Mouse (Mus musculus) neural tube, embryonic 13.5 days (tissue): ENCODE measurements around the gene Elac2. TPM values are rescaled to one million over a fixed set of nuclear protein-coding genes. Genes with fewer than 3 reads are reported as not detected.

ENCODE experiments used
- ATAC-seq: fragments of 200-750 bp; cut with Nextera tagmentation; 2 replicates; pipeline ENCODE4 v1.8.0; 2017; ENCODE audit warnings: low read depth, mild to moderate bottlenecking, moderate TSS enrichment, moderate library complexity
- H3K27ac ChIP-seq: fragments of 300-500 bp; sonication (generic); replicated peaks from 2 replicates; pipeline ENCODE4 v1.5.1; 2015; ENCODE audit warnings: moderate library complexity, mild to moderate bottlenecking, inconsistent platforms
- H3K27me3 ChIP-seq: fragments of 300-500 bp; sonication (generic); 2 replicates; pipeline ENCODE4 v1.6.1; 2015; ENCODE audit warnings: mild to moderate bottlenecking, inconsistent platforms
- H3K36me3 ChIP-seq: fragments of 300-500 bp; sonication (generic); 2 replicates; pipeline ENCODE4 v1.6.1; 2015; ENCODE audit warnings: mild to moderate bottlenecking, inconsistent platforms
- H3K4me1 ChIP-seq: fragments of 300-500 bp; sonication (generic); replicated peaks from 2 replicates; pipeline ENCODE4 v1.6.1; 2015; ENCODE audit warnings: inconsistent platforms
- H3K4me2 ChIP-seq: fragments of 300-500 bp; sonication (generic); 2 replicates; pipeline ENCODE4 v1.6.1; 2015; ENCODE audit warnings: inconsistent platforms, mild to moderate bottlenecking, moderate library complexity
- H3K4me3 ChIP-seq: fragments of 300-500 bp; sonication (generic); 2 replicates; pipeline ENCODE4 v1.5.1; 2015; ENCODE audit warnings: mild to moderate bottlenecking, inconsistent platforms
- H3K9ac ChIP-seq: fragments of 300-500 bp; sonication (generic); 2 replicates; pipeline ENCODE4 v1.6.1; 2015; ENCODE audit warnings: moderate library complexity, mild to moderate bottlenecking, inconsistent platforms
- H3K9me3 ChIP-seq: fragments of 300-500 bp; sonication (generic); 2 replicates; pipeline ENCODE4 v1.6.1; 2016; ENCODE audit warnings: inconsistent platforms
- WGBS: fragments of 180-500 bp; shearing (Covaris S2); methylation state at CpG from one replicate; pipeline ENCODE4 v1.1.7; 2015; 5-methylcytosine and 5-hydroxymethylcytosine counted together
- polyA plus RNA-seq: library from polyadenylated mRNA; unstranded; fragments of >200 nt; fragmentation: Nextera tagmentation; extraction: Ambion mirVana; gene quantifications from 2 replicates; pipeline ENCODE4 v1.2.1, GENCODE M21; 2015

Gene Elac2
- polyA plus RNA-seq, 1 experiment from 2014 or later, result 35.0 TPM

- peaks cover 33% of the 10 kb centered on the region for H3K27me3 ChIP-seq
- H3K9ac ChIP-seq, result no peak overlapping the region
- no peaks in the 10 kb centered on the region for H3K36me3 ChIP-seq
- H3K4me1 ChIP-seq, result peaks cover 11% of the 10 kb centered on the region; the same call in 1 of the 2 replicates
- H3K4me3 ChIP-seq, result no peak overlapping the region
- H3K9me3 ChIP-seq, result no peaks in the 10 kb centered on the region
- no peak for ATAC-seq
- no peak overlapping the region for H3K27ac ChIP-seq
- H3K4me2 ChIP-seq, result no peak overlapping the region
- 81% methylated on average over 2 of the region's 2 CpGs for WGBS
Observed at GRCm38 (mm10) chr11:64972418-64972817, 6.4 kb upstream of the Elac2 start.

- H3K36me3 ChIP-seq, result peaks cover 38% of the 10 kb centered on the region
- H3K27me3 ChIP-seq, result peaks cover 3% of the 10 kb centered on the region
- H3K27ac ChIP-seq, result no peak overlapping the region
- ATAC-seq, result no peak
- peak overlapping the region; percentile 71 for H3K4me2 ChIP-seq
- WGBS, result 11% methylated on average over 9 of the region's 9 CpGs
- H3K9me3 ChIP-seq, result no peaks in the 10 kb centered on the region
- peaks cover 16% of the 10 kb centered on the region for H3K4me1 ChIP-seq
- peak overlapping the region; percentile 83 for H3K9ac ChIP-seq
- H3K4me3 ChIP-seq, result peak overlapping the region; percentile 72
Observed at GRCm38 (mm10) chr11:64979489-64979845, 629 bp downstream of the Elac2 start.

GRCm38 (mm10) chr11:64988556-64988955 is 9.7 kb downstream of the Elac2 start:
- no peaks in the 10 kb centered on the region for H3K4me1 ChIP-seq
- ATAC-seq, result no peak

GRCm38 (mm10) chr11:64998439-64998838 is 19.6 kb downstream of the Elac2 start:
- peaks cover 92% of the 10 kb centered on the region for H3K36me3 ChIP-seq

More at GRCm38 (mm10) chr11:64988556-64988955, 9.7 kb downstream of the Elac2 start:
- H3K4me3 ChIP-seq, result no peak overlapping the region
- WGBS, result 98% methylated on average over 2 of the region's 2 CpGs
- no peaks in the 10 kb centered on the region for H3K27me3 ChIP-seq
- peaks cover 92% of the 10 kb centered on the region for H3K36me3 ChIP-seq
- no peaks in the 10 kb centered on the region for H3K9me3 ChIP-seq
- no peak overlapping the region for H3K9ac ChIP-seq
- no peak overlapping the region for H3K27ac ChIP-seq
- no peak overlapping the region for H3K4me2 ChIP-seq

GRCm38 (mm10) chr11:64999685-65000084 is 20.8 kb downstream of the Elac2 start:
- ATAC-seq, result no peak
- Histone ChIP-seq H3K27ac (no peak overlapping the region), H3K4me2 (no peak overlapping the region), H3K27me3 (no peaks in the 10 kb centered on the region), H3K4me3 (no peak overlapping the region), H3K4me1 (no peaks in the 10 kb centered on the region), H3K9me3 (no peaks in the 10 kb centered on the region), H3K36me3 (peaks cover 92% of the 10 kb centered on the region), H3K9ac (no peak overlapping the region)
- 87% methylated on average over 5 of the region's 5 CpGs for WGBS

More at GRCm38 (mm10) chr11:64998439-64998838, 19.6 kb downstream of the Elac2 start:
- no peak overlapping the region for H3K9ac ChIP-seq
- no peaks in the 10 kb centered on the region for H3K4me1 ChIP-seq
- H3K4me2 ChIP-seq, result no peak overlapping the region
- 88% methylated on average over 3 of the region's 3 CpGs for WGBS
- H3K27me3 ChIP-seq, result no peaks in the 10 kb centered on the region
- H3K27ac ChIP-seq, result no peak overlapping the region
- no peak overlapping the region for H3K4me3 ChIP-seq
- ATAC-seq, result no peak
- H3K9me3 ChIP-seq, result no peaks in the 10 kb centered on the region

- Histone ChIP-seq H3K36me3 (peaks cover 91% of the 10 kb centered on the region), H3K27me3 (no peaks in the 10 kb centered on the region), H3K4me3 (no peak overlapping the region), H3K27ac (no peak overlapping the region), H3K4me1 (no peaks in the 10 kb centered on the region), H3K4me2 (no peak overlapping the region), H3K9me3 (no peaks in the 10 kb centered on the region), H3K9ac (no peak overlapping the region)
- 94% methylated on average over 14 of the region's 14 CpGs for WGBS
- no peak for ATAC-seq
Observed at GRCm38 (mm10) chr11:65001729-65002128, 22.9 kb downstream of the Elac2 start.

GRCm38 (mm10) chr11:65003611-65004010 is 24.8 kb downstream of the Elac2 start:
- 90% methylated on average over 5 of the region's 5 CpGs for WGBS
- Histone ChIP-seq H3K4me3 (no peak overlapping the region), H3K4me2 (no peak overlapping the region), H3K27me3 (no peaks in the 10 kb centered on the region), H3K9me3 (no peaks in the 10 kb centered on the region), H3K27ac (no peak overlapping the region), H3K4me1 (no peaks in the 10 kb centered on the region), H3K36me3 (peaks cover 73% of the 10 kb centered on the region), H3K9ac (no peak overlapping the region)
- ATAC-seq, result no peak

GRCm38 (mm10) chr11:65004836-65005235 is 26.0 kb downstream of the Elac2 start:
- Histone ChIP-seq H3K4me3 (no peak overlapping the region), H3K9ac (no peak overlapping the region), H3K9me3 (no peaks in the 10 kb centered on the region), H3K36me3 (peaks cover 60% of the 10 kb centered on the region), H3K4me1 (no peaks in the 10 kb centered on the region), H3K27ac (no peak overlapping the region), H3K27me3 (no peaks in the 10 kb centered on the region), H3K4me2 (no peak overlapping the region)
- no peak for ATAC-seq
- WGBS, result 83% methylated on average over 3 of the region's 3 CpGs

GRCm38 (mm10) chr11:65006047-65006446 is 27.2 kb downstream of the Elac2 start:
- no peaks in the 10 kb centered on the region for H3K9me3 ChIP-seq
- H3K27ac ChIP-seq, result no peak overlapping the region
- peaks cover 48% of the 10 kb centered on the region for H3K36me3 ChIP-seq
- 96% methylated on average over 4 of the region's 4 CpGs for WGBS
- H3K9ac ChIP-seq, result no peak overlapping the region
- H3K4me3 ChIP-seq, result no peak overlapping the region
- no peaks in the 10 kb centered on the region for H3K27me3 ChIP-seq
- ATAC-seq, result no peak
- no peak overlapping the region for H3K4me2 ChIP-seq
- H3K4me1 ChIP-seq, result no peaks in the 10 kb centered on the region

GRCm38 (mm10) chr11:65013906-65014305 is 35.1 kb downstream of the Elac2 start:
- H3K9me3 ChIP-seq, result no peaks in the 10 kb centered on the region
- no peaks in the 10 kb centered on the region for H3K27me3 ChIP-seq
- ATAC-seq, result no peak

GRCm38 (mm10) chr11:65016754-65017153 is 37.9 kb downstream of the Elac2 start:
- ATAC-seq, result no peak
- Histone ChIP-seq H3K36me3 (peaks cover 21% of the 10 kb centered on the region; the same call in 1 of the 2 replicates), H3K4me1 (no peaks in the 10 kb centered on the region), H3K4me2 (no peak overlapping the region), H3K27ac (no peak overlapping the region), H3K9me3 (no peaks in the 10 kb centered on the region), H3K9ac (no peak overlapping the region), H3K27me3 (no peaks in the 10 kb centered on the region), H3K4me3 (no peak overlapping the region)
- WGBS, result 83% methylated on average over 1 of the region's 1 CpGs

More at GRCm38 (mm10) chr11:65013906-65014305, 35.1 kb downstream of the Elac2 start:
- 84% methylated on average over 6 of the region's 6 CpGs for WGBS
- H3K36me3 ChIP-seq, result peaks cover 20% of the 10 kb centered on the region; the same call in 1 of the 2 replicates
- no peak overlapping the region for H3K9ac ChIP-seq
- no peak overlapping the region for H3K4me2 ChIP-seq
- H3K4me3 ChIP-seq, result no peak overlapping the region
- H3K4me1 ChIP-seq, result no peaks in the 10 kb centered on the region
- H3K27ac ChIP-seq, result no peak overlapping the region

GRCm38 (mm10) chr11:65020744-65021143 is 41.9 kb downstream of the Elac2 start:
- peaks cover 34% of the 10 kb centered on the region for H3K36me3 ChIP-seq
- no peak overlapping the region for H3K27ac ChIP-seq
- H3K27me3 ChIP-seq, result no peaks in the 10 kb centered on the region
- ATAC-seq, result no peak
- H3K9me3 ChIP-seq, result no peaks in the 10 kb centered on the region
- H3K4me3 ChIP-seq, result no peak overlapping the region
- H3K9ac ChIP-seq, result no peak overlapping the region
- 89% methylated on average over 4 of the region's 4 CpGs for WGBS
- H3K4me1 ChIP-seq, result no peaks in the 10 kb centered on the region
- H3K4me2 ChIP-seq, result no peak overlapping the region

- Histone ChIP-seq H3K4me1 (no peaks in the 10 kb centered on the region), H3K27ac (no peak overlapping the region), H3K9me3 (no peaks in the 10 kb centered on the region), H3K9ac (no peak overlapping the region), H3K4me2 (no peak overlapping the region), H3K4me3 (no peak overlapping the region), H3K27me3 (no peaks in the 10 kb centered on the region), H3K36me3 (peaks cover 21% of the 10 kb centered on the region)
- no peak for ATAC-seq
- 93% methylated on average over 11 of the region's 11 CpGs for WGBS
Observed at GRCm38 (mm10) chr11:65022771-65023170, 43.9 kb downstream of the Elac2 start.
